Mouse (Mus musculus) forebrain, embryonic 14.5 days (tissue): ENCODE results near the gene Synj1. TPM values are rescaled to one million over a fixed set of nuclear protein-coding genes. Genes with fewer than 3 reads are reported as not detected.

Experiments used
- ATAC-seq: fragments of 200-750 bp; cut with Nextera tagmentation; 2 replicates; pipeline ENCODE4 v1.8.0; 2017; ENCODE audit warnings: mild to moderate bottlenecking, moderate library complexity
- DNase-seq: peaks from one replicate; pipeline ENCODE4 v3.0.0-alpha.2; 2015; ENCODE audit warnings: low spot score
- H3K27ac ChIP-seq: fragments of 300-500 bp; sonication (generic); 2 replicates; pipeline ENCODE4 v1.5.1; 2014; ENCODE audit warnings: low read depth, mild to moderate bottlenecking, control low read depth, low read length, moderate library complexity
- H3K27me3 ChIP-seq: fragments of 300-500 bp; sonication (generic); replicated peaks from 2 replicates; pipeline ENCODE4 v1.6.1; 2014; ENCODE audit warnings: low read length, control low read depth, mixed read lengths; ENCODE audit not compliant: control insufficient read depth, insufficient read depth
- H3K36me3 ChIP-seq: fragments of 300-500 bp; sonication (generic); 2 replicates; pipeline ENCODE4 v1.6.1; 2014; ENCODE audit warnings: low read length, control low read depth; ENCODE audit not compliant: control insufficient read depth, insufficient read depth
- H3K4me1 ChIP-seq: fragments of 300-500 bp; sonication (generic); 2 replicates; pipeline ENCODE4 v1.6.1; 2014; ENCODE audit warnings: antibody characterized with exemption, low read length, control low read depth; ENCODE audit not compliant: control insufficient read depth, insufficient read depth
- H3K4me2 ChIP-seq: fragments of 300-500 bp; sonication (generic); 2 replicates; pipeline ENCODE4 v1.6.1; 2014; ENCODE audit warnings: mild to moderate bottlenecking, control low read depth, low read length
- H3K4me3 ChIP-seq: fragments of 300-500 bp; sonication (generic); 2 replicates; pipeline ENCODE4 v1.5.1; 2014; ENCODE audit warnings: low read depth, low read length, control low read depth
- H3K9ac ChIP-seq: fragments of 300-500 bp; sonication (generic); 2 replicates; pipeline ENCODE4 v1.6.1; 2014; ENCODE audit warnings: mild to moderate bottlenecking, low read length, control low read depth, moderate library complexity
- H3K9me3 ChIP-seq: fragments of 300-500 bp; sonication (generic); replicated peaks from 2 replicates; pipeline ENCODE4 v1.6.1; 2016; ENCODE audit warnings: low read length, control low read depth, mixed read lengths; ENCODE audit not compliant: control insufficient read depth
- WGBS: fragments of 180-500 bp; shearing (Covaris S2); extraction: QIAGEN DNeasy Blood & Tissue Kit; methylation state at CpG from one replicate; pipeline ENCODE4 v1.1.7; 2014; 5-methylcytosine and 5-hydroxymethylcytosine counted together
- polyA plus RNA-seq: library from polyadenylated mRNA; unstranded; fragments of >200 nt; fragmentation: Nextera tagmentation; extraction: Ambion mirVana; gene quantifications from 2 replicates; pipeline ENCODE4 v1.2.1, GENCODE M21; 2014

The Synj1 gene
- polyA plus RNA-seq, 1 experiment from 2014 or later, result 29.7 TPM

DNA sequence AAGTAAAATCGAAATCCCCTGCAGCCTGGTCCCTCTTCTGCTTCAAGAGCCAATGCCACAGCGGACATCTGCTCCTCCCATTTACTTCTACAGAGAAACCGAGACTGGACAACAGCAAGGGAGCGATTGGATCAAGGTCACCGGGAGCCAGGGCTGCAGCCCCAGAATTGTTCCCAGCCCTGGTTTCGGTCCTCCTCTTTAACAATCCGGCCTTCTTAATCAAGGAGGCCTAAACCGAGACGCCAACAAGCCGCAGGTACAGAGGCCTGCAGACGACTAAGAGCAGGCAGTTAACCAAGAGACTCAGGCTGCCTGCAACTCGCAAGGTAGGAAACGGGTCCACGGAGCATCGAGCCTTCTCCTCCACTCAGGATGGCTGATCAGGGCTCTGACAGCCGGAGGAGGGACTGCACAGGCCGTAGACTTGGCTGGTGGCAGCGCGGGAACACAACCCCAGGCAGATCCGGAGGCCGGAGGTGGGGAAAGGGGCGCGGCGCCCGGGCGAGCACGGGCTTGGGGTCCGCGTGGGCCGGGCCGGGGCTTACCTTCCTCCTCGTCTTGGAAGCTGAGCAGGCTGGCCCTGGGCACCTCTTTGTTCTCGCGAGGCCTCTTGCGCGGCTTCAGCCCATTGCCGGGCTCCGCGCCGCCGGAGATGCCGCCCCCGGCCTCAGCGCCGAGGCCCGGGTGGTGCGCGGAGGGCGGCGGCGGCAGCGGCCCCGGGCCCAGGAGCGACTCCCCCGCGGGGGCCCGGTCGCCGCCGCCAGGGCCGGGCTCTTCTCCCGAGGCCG, 32.5 kb upstream of the Synj1 start:
- ATAC-seq, result peak; percentile 75

DNA sequence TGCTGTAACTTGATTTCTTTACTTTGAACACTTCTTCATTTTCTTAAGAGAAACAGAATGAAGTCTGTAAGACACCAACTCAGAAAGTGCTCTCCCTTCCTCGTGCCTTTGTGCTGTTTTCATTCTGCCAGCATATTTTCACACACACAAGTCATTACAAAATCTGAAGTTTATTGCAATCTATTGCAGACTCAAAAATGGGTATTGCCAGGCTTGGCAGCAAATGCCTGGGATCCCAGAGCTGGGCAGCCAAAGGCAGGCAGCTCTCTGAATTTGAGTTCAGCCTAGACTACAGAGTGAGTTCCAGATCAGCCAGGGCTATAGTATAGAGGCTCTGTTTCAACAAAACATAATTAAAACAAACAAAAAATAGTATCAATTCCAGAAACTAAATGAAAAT, 31.5 kb upstream of the Synj1 start:
- H3K36me3 ChIP-seq, result peaks cover 31% of the 10 kb centered on the region
- H3K27me3 ChIP-seq, result no peaks in the 10 kb centered on the region
- H3K9me3 ChIP-seq, result no peaks in the 10 kb centered on the region
- no peak for ATAC-seq
- H3K9ac ChIP-seq, result peak overlapping the region; percentile 51
- peaks cover 11% of the 10 kb centered on the region for H3K4me1 ChIP-seq
- H3K4me3 ChIP-seq, result peak overlapping the region; percentile 95
- H3K4me2 ChIP-seq, result peak overlapping the region; percentile 64
- 63% methylated on average over 1 of the region's 1 CpGs for WGBS
- no peak overlapping the region for H3K27ac ChIP-seq
- DNase-seq, result no peak

More for the DNA sequence above, 32.5 kb upstream of the Synj1 start:
- Histone ChIP-seq H3K9ac (peak overlapping the region; percentile 98), H3K36me3 (peaks cover 21% of the 10 kb centered on the region), H3K4me3 (peak overlapping the region; percentile 95), H3K27me3 (no peaks in the 10 kb centered on the region), H3K4me1 (peaks cover 11% of the 10 kb centered on the region), H3K9me3 (no peaks in the 10 kb centered on the region), H3K27ac (peak overlapping the region; percentile 95), H3K4me2 (peak overlapping the region; percentile 64)
- DNase-seq, result peak; percentile 59
- under 1% methylated on average over 49 of the region's 63 CpGs for WGBS

DNA sequence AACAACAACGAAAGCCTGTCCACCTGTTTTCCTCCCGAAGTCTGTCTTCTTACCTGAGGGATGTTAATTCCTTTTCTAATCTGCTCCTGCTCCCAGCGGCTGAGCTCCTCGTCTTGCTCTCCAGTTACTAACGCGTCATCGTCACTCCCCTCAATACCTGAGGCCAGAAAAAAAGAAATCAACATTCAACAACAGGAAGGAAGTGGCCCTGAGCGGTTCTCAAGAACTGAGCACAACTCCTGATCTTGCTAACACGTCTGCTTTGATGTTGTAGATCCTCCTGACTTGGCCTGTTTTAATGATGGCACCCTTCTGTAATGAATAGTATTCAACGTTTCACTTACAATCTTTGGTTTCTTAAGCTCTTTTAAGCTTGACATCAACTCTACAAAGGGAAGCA, 24.8 kb upstream of the Synj1 start:
- Histone ChIP-seq H3K4me1 (no peaks in the 10 kb centered on the region), H3K9ac (no peak overlapping the region), H3K27ac (no peak overlapping the region), H3K9me3 (no peaks in the 10 kb centered on the region), H3K36me3 (peaks cover 83% of the 10 kb centered on the region), H3K27me3 (no peaks in the 10 kb centered on the region), H3K4me3 (no peak overlapping the region), H3K4me2 (no peak overlapping the region)
- DNase-seq, result no peak
- WGBS, result 89% methylated on average over 10 of the region's 10 CpGs
- ATAC-seq, result no peak

DNA sequence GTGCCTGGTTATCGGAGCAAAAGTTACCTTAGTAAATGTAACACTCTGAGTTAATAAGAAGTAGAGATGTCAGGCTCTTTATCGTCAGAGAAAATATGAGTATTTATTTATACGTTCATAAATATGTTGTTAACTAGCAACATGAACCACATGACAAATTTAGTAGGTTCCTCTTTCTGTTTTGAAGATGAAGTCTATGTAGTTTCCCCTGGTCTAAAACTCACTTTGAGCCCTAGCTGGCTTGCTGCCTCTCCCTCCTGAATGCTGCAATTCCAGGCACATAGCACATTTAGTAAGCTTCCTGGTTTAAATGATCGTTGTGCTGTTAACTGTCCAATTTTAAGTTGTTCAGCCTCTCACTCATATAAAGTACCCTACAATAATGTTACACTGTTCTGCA, 19.6 kb upstream of the Synj1 start:
- H3K27me3 ChIP-seq, result no peaks in the 10 kb centered on the region
- 94% methylated on average over 4 of the region's 4 CpGs for WGBS
- H3K4me1 ChIP-seq, result no peaks in the 10 kb centered on the region
- H3K27ac ChIP-seq, result no peak overlapping the region
- ATAC-seq, result no peak
- no peak for DNase-seq
- no peak overlapping the region for H3K4me3 ChIP-seq
- no peak overlapping the region for H3K9ac ChIP-seq
- no peak overlapping the region for H3K4me2 ChIP-seq
- H3K36me3 ChIP-seq, result peaks cover 91% of the 10 kb centered on the region
- no peaks in the 10 kb centered on the region for H3K9me3 ChIP-seq

- ATAC-seq (no peak), DNase-seq (no peak)
- 85% methylated on average over 2 of the region's 2 CpGs for WGBS
- H3K4me3 ChIP-seq, result no peak overlapping the region
- no peaks in the 10 kb centered on the region for H3K27me3 ChIP-seq
- no peaks in the 10 kb centered on the region for H3K9me3 ChIP-seq
- H3K36me3 ChIP-seq, result peaks cover 92% of the 10 kb centered on the region
- H3K4me1 ChIP-seq, result no peaks in the 10 kb centered on the region
- H3K4me2 ChIP-seq, result no peak overlapping the region
- no peak overlapping the region for H3K9ac ChIP-seq
- no peak overlapping the region for H3K27ac ChIP-seq
Measured at GRCm38 (mm10) chr16:91029901-91030300, 18.8 kb upstream of the Synj1 start.

GRCm38 (mm10) chr16:91029161-91029743, 18.1 kb upstream of the Synj1 start:
- DNase-seq, result no peak
- H3K4me2 ChIP-seq, result no peak overlapping the region
- WGBS, result 91% methylated on average over 8 of the region's 8 CpGs
- H3K36me3 ChIP-seq, result peaks cover 92% of the 10 kb centered on the region
- no peak overlapping the region for H3K9ac ChIP-seq
- 0 out of 2 replicates have a peak, but pooled peaks cover 2% of the 10 kb centered on the region for H3K9me3 ChIP-seq
- no peaks in the 10 kb centered on the region for H3K27me3 ChIP-seq
- no peaks in the 10 kb centered on the region for H3K4me1 ChIP-seq
- H3K27ac ChIP-seq, result no peak overlapping the region
- ATAC-seq, result no peak
- no peak overlapping the region for H3K4me3 ChIP-seq

DNA sequence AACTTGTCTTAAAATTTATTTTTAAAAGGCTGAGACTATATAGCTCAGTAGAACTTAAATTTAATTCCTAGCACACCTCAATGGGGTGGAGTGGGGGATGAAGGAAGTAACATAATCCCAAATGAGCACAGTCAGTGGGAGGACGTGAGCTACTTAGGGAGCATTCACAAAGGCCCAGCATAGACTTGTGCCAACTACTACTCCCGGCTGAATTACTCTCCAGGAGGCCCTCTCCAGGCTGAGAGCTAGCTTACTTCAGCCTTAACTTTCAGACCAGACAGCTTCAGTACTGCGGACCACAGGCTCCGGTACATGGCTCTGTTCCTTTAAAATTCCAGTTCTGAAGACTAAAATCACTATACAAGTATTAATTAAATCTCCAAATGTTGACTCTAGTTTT, 15.2 kb upstream of the Synj1 start:
- WGBS, result 81% methylated on average over 4 of the region's 4 CpGs
- no peak for DNase-seq
- ATAC-seq, result no peak

DNA sequence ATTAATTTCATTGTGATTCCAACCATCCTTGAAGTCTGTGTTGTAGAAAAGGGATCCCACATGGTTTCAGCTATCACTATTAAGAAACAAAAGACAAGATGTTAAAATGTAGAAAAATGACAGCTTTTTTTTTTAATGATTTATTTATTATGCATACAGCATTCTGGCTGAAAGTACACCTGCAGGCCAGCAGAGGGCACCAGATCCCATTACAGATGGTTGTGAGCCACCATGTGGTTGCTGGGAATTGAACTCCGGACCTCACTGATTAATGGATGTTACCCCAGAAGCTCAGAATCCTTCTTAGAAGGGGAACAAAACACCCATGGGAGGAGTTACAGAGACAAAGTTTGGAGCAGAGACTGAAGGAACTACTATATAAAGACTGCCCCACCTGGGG, 12.3 kb upstream of the Synj1 start:
- Histone ChIP-seq H3K27ac (no peak overlapping the region), H3K9me3 (0 out of 2 replicates have a peak, but pooled peaks cover 2% of the 10 kb centered on the region), H3K4me1 (no peaks in the 10 kb centered on the region), H3K4me2 (no peak overlapping the region), H3K9ac (no peak overlapping the region), H3K36me3 (peaks cover 96% of the 10 kb centered on the region), H3K4me3 (no peak overlapping the region), H3K27me3 (no peaks in the 10 kb centered on the region)
- 94% methylated on average over 1 of the region's 1 CpGs for WGBS
- ATAC-seq (no peak), DNase-seq (no peak)

More for the DNA sequence above, 15.2 kb upstream of the Synj1 start:
- Histone ChIP-seq H3K9me3 (0 out of 2 replicates have a peak, but pooled peaks cover 2% of the 10 kb centered on the region), H3K27ac (no peak overlapping the region), H3K4me3 (no peak overlapping the region), H3K4me2 (no peak overlapping the region), H3K27me3 (no peaks in the 10 kb centered on the region), H3K9ac (no peak overlapping the region), H3K4me1 (no peaks in the 10 kb centered on the region), H3K36me3 (peaks cover 91% of the 10 kb centered on the region)
